ENCODE assay signal across 11 mouse cellular contexts in genomic region chr5:81028875-81029274, GRCm38 (mm10). TPM values are rescaled to one million over a fixed set of nuclear protein-coding genes. Genes with fewer than 3 reads are reported as not detected.
DNase-seq lines count a peak whose midpoint lies in the region; ATAC-seq and TF ChIP-seq lines count a peak whose summit lies in the region.
"Had no signal": no experiment of that assay in that cellular context is flagged by ENCODE, and none has a peak within 500 bp of the region (broad histone marks: within the 10 kb centered on the region; RNA-seq: fewer than 3 reads in every experiment).

No protein-coding gene starts in this region.

- H3K27me3 ChIP-seq in lung, embryonic 14.5 days (ENCODE audit: insufficient read depth, low read length), result no peaks in the 10 kb centered on the region
- H3K27me3 ChIP-seq in forebrain, embryonic 11.5 days (ENCODE audit: control insufficient read depth, insufficient read depth, low read length), result peaks cover 39% of the 10 kb centered on the region
- no peaks in the 10 kb centered on the region for H3K27me3 ChIP-seq in hindbrain, embryonic 15.5 days
- H3K27me3 ChIP-seq in neural tube, embryonic 14.5 days (ENCODE audit: control insufficient read depth, insufficient read depth, low read length), result no peaks in the 10 kb centered on the region

- H3K9me3 ChIP-seq in lung, embryonic 14.5 days (ENCODE audit: low read depth, low read length), result no peaks in the 10 kb centered on the region
- no peaks in the 10 kb centered on the region for H3K9me3 ChIP-seq in forebrain, embryonic 11.5 days (ENCODE audit: control insufficient read depth, low read length)
- no peaks in the 10 kb centered on the region for H3K9me3 ChIP-seq in hindbrain, embryonic 15.5 days
- no peaks in the 10 kb centered on the region for H3K9me3 ChIP-seq in neural tube, embryonic 14.5 days (ENCODE audit: control insufficient read depth, low read length)

- no peak overlapping the region for H3K4me3 ChIP-seq in lung, embryonic 14.5 days (ENCODE audit: low read depth, low read length)
- H3K4me3 ChIP-seq in forebrain, embryonic 11.5 days (ENCODE audit: low read depth, low read length), result no peak overlapping the region
- H3K4me3 ChIP-seq in hindbrain, embryonic 15.5 days, result no peak overlapping the region
- H3K4me3 ChIP-seq in neural tube, embryonic 14.5 days (ENCODE audit: low read depth, low read length), result no peak overlapping the region
- H3K4me3 ChIP-seq: gastrocnemius, adult 2 months had no signal

- intact Hi-C loops in heart, postnatal 25 days (cut with DNase I), result no loop called here

- peak; percentile 30 for DNase-seq in lung, embryonic 14.5 days
- DNase-seq in lung, postnatal 36 days, result no peak
- DNase-seq in forebrain, embryonic 11.5 days (ENCODE audit: low spot score), result no peak
- DNase-seq in heart, postnatal 25 days (ENCODE audit: low spot score), result no peak
- DNase-seq: adrenal gland, postnatal 14 days; gastrocnemius, adult 2 months; thymus, postnatal 4 days had no signal

- TF ChIP-seq CTCF in lung, embryonic 14.5 days (IDR thresholded peaks at IDR 0.05; ENCODE audit: low read depth), result no peak

- H3K4me1 ChIP-seq in lung, embryonic 14.5 days (ENCODE audit: insufficient read depth), result no peaks in the 10 kb centered on the region; the same call in 1 of the 2 replicates
- H3K4me1 ChIP-seq in forebrain, embryonic 11.5 days (replicated peaks; ENCODE audit: control insufficient read depth, insufficient read depth, low read length), result 0 out of 2 replicates have a peak, but pooled peaks cover 7% of the 10 kb centered on the region
- peaks cover 41% of the 10 kb centered on the region for H3K4me1 ChIP-seq in hindbrain, embryonic 15.5 days (replicated peaks)
- H3K4me1 ChIP-seq in neural tube, embryonic 14.5 days (ENCODE audit: control insufficient read depth, insufficient read depth, low read length), result peaks cover 17% of the 10 kb centered on the region

- no peak overlapping the region for H3K27ac ChIP-seq in lung, embryonic 14.5 days (ENCODE audit: low read depth)
- H3K27ac ChIP-seq in forebrain, embryonic 11.5 days (ENCODE audit: low read depth, low read length), result no peak overlapping the region
- no peak overlapping the region for H3K27ac ChIP-seq in hindbrain, embryonic 15.5 days (replicated peaks)
- H3K27ac ChIP-seq in neural tube, embryonic 14.5 days (ENCODE audit: low read depth, low read length), result no peak overlapping the region
- H3K27ac ChIP-seq: gastrocnemius, adult 2 months had no signal

- no peak overlapping the region for H3K9ac ChIP-seq in lung, embryonic 14.5 days
- H3K9ac ChIP-seq in forebrain, embryonic 11.5 days (ENCODE audit: low read length), result no peak overlapping the region
- H3K9ac ChIP-seq in hindbrain, embryonic 15.5 days, result no peak overlapping the region
- H3K9ac ChIP-seq in neural tube, embryonic 14.5 days (replicated peaks; ENCODE audit: low read depth, low read length), result no peak overlapping the region

- WGBS in lung, embryonic 14.5 days, result 35% methylated on average over 2 of the region's 2 CpGs
- WGBS in forebrain, embryonic 11.5 days, result 9% methylated on average over 2 of the region's 2 CpGs
- 2% methylated on average over 2 of the region's 2 CpGs for WGBS in hindbrain, embryonic 15.5 days
- 5% methylated on average over 2 of the region's 2 CpGs for WGBS in neural tube, embryonic 14.5 days

- H3K4me2 ChIP-seq in lung, embryonic 14.5 days, result no peak overlapping the region
- no peak overlapping the region for H3K4me2 ChIP-seq in forebrain, embryonic 11.5 days (ENCODE audit: low read depth, low read length, severe bottlenecking)
- no peak overlapping the region for H3K4me2 ChIP-seq in hindbrain, embryonic 15.5 days
- no peak overlapping the region for H3K4me2 ChIP-seq in neural tube, embryonic 14.5 days (ENCODE audit: low read depth, low read length)

- H3K36me3 ChIP-seq in lung, embryonic 14.5 days (ENCODE audit: insufficient read depth), result no peaks in the 10 kb centered on the region
- H3K36me3 ChIP-seq in forebrain, embryonic 11.5 days (ENCODE audit: control insufficient read depth, insufficient read depth, low read length), result no peaks in the 10 kb centered on the region
- no peaks in the 10 kb centered on the region for H3K36me3 ChIP-seq in hindbrain, embryonic 15.5 days
- H3K36me3 ChIP-seq in neural tube, embryonic 14.5 days (ENCODE audit: control insufficient read depth, insufficient read depth, low read length), result no peaks in the 10 kb centered on the region
- H3K36me3 ChIP-seq: G1E had no signal

- no peak for ATAC-seq in lung, embryonic 14.5 days (ENCODE audit: insufficient read depth)
- ATAC-seq in forebrain, embryonic 11.5 days (replicated peaks; ENCODE audit: low FRiP score), result peak; percentile 87
- peak; percentile 84 for ATAC-seq in hindbrain, embryonic 15.5 days (ENCODE audit: low FRiP score, low read depth)
- peak; percentile 77 for ATAC-seq in neural tube, embryonic 14.5 days (ENCODE audit: low read depth)
- no peak for ATAC-seq in activated CD4-positive, CD25-positive, alpha-beta regulatory T cell, adult 4 months

RNA-seq across cellular contexts. Expression of gene Adgrl3, which starts 8.9 kb away (rescaled TPM):
- polyA plus RNA-seq in lung, embryonic 14.5 days (2014; fragmentation: Nextera tagmentation; extraction: Ambion mirVana), result 19.0 and 19.6 TPM in 2 replicates
- 17.6 and 19.4 TPM in 2 replicates for polyA plus RNA-seq in forebrain, embryonic 11.5 days (2014; fragmentation: Nextera tagmentation; extraction: Ambion mirVana)
- 65.1 and 66.6 TPM in 2 replicates for polyA plus RNA-seq in hindbrain, embryonic 15.5 days (2015; fragmentation: Nextera tagmentation; extraction: Ambion mirVana)
- polyA plus RNA-seq in neural tube, embryonic 14.5 days (2014; fragmentation: Nextera tagmentation; extraction: Ambion mirVana), result 86.0 and 98.7 TPM in 2 replicates
- polyA plus RNA-seq in activated CD4-positive, CD25-positive, alpha-beta regulatory T cell, adult 4 months (2017; shearing (Covaris generic)), result 1 to 10 TPM in 1 of 2 experiments, not detected in 1; 1.4 TPM
- 1 to 10 TPM; 3.7 to 4.3 TPM for total RNA-seq in heart, postnatal 25 days (2021)
- polyA plus RNA-seq: G1E had no signal

Comparison
In these comparisons a context has a peak if more than half of its experiments do, and no peak if none do; other contexts are left out.
1. ATAC-seq: peak in forebrain, embryonic 11.5 days (single experiment), hindbrain, embryonic 15.5 days (single experiment) and neural tube, embryonic 14.5 days (single experiment); none in lung, embryonic 14.5 days (single experiment) and activated CD4-positive, CD25-positive, alpha-beta regulatory T cell, adult 4 months (single experiment).